Mouse (Mus musculus) brain, adult 10 weeks (tissue): ENCODE data around the gene Tank. TPM values are rescaled to one million over a fixed set of nuclear protein-coding genes. Genes with fewer than 3 reads are reported as not detected.

Source experiments
- polyA plus RNA-seq: library from polyadenylated mRNA; stranded (reverse); fragments of 350-450 nt; fragmentation: Illumina TruSeq; extraction: RNeasy Lipid Tissue Mini Kit (QIAGEN cat#74804); gene quantifications from one replicate; pipeline ENCODE4 v1.2.3, GENCODE M21; 2015; ENCODE audit warnings: low read depth, low replicate concordance

Tank gene
- polyA plus RNA-seq = 41.6 TPM

DNA sequence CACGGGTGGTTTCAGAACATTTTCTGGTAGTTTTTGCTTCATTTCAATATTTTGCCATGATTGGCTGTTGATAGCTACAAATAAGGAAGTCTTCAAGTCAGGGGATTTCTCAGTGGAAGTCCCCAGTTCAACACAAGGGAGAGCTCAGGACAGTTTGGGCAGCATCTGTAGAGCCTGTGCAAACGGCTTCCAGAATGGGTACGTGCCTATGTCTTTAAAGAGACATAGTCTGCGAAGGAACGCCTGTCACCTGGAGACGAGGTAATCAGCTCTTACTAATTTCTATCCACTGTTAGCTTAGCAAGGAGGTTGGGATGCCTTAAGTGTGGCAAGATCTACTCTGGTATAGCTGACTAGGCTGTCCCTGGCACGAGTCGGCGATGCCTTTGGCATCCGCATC, at the start of gene Tank:
Tank (plus strand) TSS at position 153 of the 400 bp plus-strand sequence.

Other genes starting within 250 kb of the Tank start
- gene Psmd14, start 133.1 kb downstream of the Tank start, polyA plus RNA-seq = 182 TPM
- gene Tbr1, start 224.3 kb downstream of the Tank start, polyA plus RNA-seq = 48.3 TPM